Mouse (Mus musculus) embryonic facial prominence, embryonic 12.5 days (tissue): ENCODE measurements at regions not wholly inside any gene's neighbourhood (a gene's known extent, or its start where the extent isn't known, plus 50 kb on each side); places are given as distances from the start of the nearest gene placed in this dataset.

ENCODE experiments used
- ATAC-seq: fragments of 200-750 bp; cut with Nextera tagmentation; 2 replicates; pipeline ENCODE4 v1.8.0; 2017; ENCODE audit not compliant: insufficient number of reproducible peaks, insufficient read depth, low FRiP score, low TSS enrichment
- H3K27ac ChIP-seq: fragments of 300-500 bp; sonication (generic); 2 replicates; pipeline ENCODE4 v1.5.1; 2016; ENCODE audit warnings: mild to moderate bottlenecking
- H3K27me3 ChIP-seq: fragments of 300-500 bp; sonication (generic); 2 replicates; pipeline ENCODE4 v1.6.1; 2016; ENCODE audit warnings: mild to moderate bottlenecking, moderate library complexity
- H3K36me3 ChIP-seq: fragments of 300-500 bp; sonication (generic); 2 replicates; pipeline ENCODE4 v1.6.1; 2016; ENCODE audit warnings: mild to moderate bottlenecking
- H3K4me1 ChIP-seq: fragments of 300-500 bp; sonication (generic); 2 replicates; pipeline ENCODE4 v1.6.1; 2016
- H3K4me2 ChIP-seq: fragments of 300-500 bp; sonication (generic); replicated peaks from 2 replicates; pipeline ENCODE4 v1.6.1; 2016; ENCODE audit warnings: mild to moderate bottlenecking, moderate library complexity
- H3K4me3 ChIP-seq: fragments of 300-500 bp; sonication (generic); 2 replicates; pipeline ENCODE4 v1.5.1; 2016; ENCODE audit warnings: mild to moderate bottlenecking
- H3K9ac ChIP-seq: fragments of 300-500 bp; sonication (generic); 2 replicates; pipeline ENCODE4 v1.6.1; 2016; ENCODE audit warnings: mild to moderate bottlenecking, moderate library complexity
- H3K9me3 ChIP-seq: fragments of 300-500 bp; sonication (generic); 2 replicates; pipeline ENCODE4 v1.6.1; 2016; ENCODE audit warnings: mild to moderate bottlenecking, moderate library complexity
- WGBS: fragments of 180-500 bp; shearing (Covaris S2); methylation state at CpG from one replicate; pipeline ENCODE4 v1.1.7; 2016; 5-methylcytosine and 5-hydroxymethylcytosine counted together

DNA sequence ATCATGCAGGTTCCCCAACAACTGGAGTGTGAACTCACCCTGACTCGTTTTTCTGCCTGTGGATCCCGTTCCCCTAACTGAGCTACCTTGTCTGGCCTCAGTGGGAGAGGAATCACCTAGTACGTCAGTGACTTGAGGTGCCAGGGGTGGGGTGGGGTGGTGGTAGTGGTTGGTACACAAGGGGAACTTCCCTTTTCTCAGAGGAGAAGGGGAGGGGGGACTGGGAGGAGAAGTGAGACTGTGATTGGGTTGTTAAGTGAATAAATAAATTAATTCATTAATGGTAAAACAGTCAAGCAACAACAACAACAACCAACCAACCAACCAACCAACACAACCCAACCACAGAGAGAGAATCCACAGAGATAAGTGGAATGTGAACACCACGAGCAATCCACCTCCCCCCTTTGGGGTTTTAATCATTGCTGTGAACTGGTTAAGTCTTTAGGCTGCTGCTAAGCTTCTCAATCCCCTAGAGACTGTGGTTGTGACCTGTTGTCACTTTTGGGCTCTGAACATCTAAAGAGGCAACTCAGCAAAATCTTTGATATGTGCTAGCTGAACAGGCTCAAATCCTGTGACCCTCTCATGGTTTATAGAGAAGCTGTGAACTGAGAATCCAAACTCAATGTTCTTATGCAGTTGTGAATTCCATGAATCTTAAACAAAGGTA is 111.0 kb upstream of the Fbxo11 start:
- Histone ChIP-seq H3K27me3 (no peaks in the 10 kb centered on the region), H3K9me3 (no peaks in the 10 kb centered on the region), H3K4me1 (no peaks in the 10 kb centered on the region), H3K36me3 (no peaks in the 10 kb centered on the region), H3K27ac (no peak overlapping the region), H3K4me3 (no peak overlapping the region), H3K4me2 (no peak overlapping the region), H3K9ac (no peak overlapping the region)
- 88% methylated on average over 4 of the region's 4 CpGs for WGBS
- ATAC-seq: no peak

DNA sequence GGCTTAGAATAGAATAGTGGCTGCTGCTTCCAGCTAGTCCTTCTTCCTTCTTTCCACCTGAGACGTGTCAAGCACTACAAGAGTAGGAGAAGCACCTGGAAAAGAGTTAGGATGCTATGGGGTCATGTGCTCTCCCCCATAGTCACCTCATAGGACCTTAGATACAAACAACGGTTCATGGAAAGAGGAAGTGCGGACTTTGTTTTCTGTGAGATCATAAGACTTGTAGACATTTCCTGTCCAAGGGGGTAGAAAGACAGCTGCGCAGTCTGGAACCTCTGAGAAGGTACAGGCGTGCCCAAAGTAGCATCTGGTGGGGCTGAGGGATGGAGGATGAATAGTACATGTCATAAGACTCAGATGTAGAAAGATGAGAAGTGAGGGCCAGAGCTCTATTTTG is 125.6 kb upstream of the Fbxo11 start:
- Histone ChIP-seq H3K4me1 (no peaks in the 10 kb centered on the region), H3K27ac (no peak overlapping the region), H3K9ac (no peak overlapping the region)

DNA sequence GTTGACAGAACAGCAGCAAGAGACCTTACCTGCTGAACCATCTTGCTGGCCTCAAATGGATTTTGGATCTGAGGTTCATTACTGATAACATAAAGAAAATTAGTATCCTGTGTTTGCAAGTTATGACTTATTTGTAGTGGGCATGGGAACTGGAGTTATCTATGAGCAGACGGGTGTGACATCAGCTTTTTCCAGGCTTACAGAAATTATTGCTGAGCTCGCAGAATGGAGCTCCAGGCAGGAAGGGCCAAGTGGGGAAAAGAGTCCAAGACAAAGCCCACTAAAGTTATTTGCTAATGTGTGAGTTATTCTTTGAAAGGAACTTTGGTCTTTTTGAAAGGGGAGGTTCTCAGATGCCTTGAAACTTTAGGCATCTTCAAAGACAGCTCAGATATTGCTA is 126.4 kb upstream of the Fbxo11 start:
- no peak for ATAC-seq
- Histone ChIP-seq H3K27ac (no peak overlapping the region), H3K27me3 (no peaks in the 10 kb centered on the region), H3K9ac (no peak overlapping the region), H3K4me3 (no peak overlapping the region), H3K36me3 (no peaks in the 10 kb centered on the region), H3K4me1 (no peaks in the 10 kb centered on the region), H3K4me2 (no peak overlapping the region), H3K9me3 (no peaks in the 10 kb centered on the region)
- WGBS: 89% methylated on average over 2 of the region's 2 CpGs

More for the DNA sequence above, 125.6 kb upstream of the Fbxo11 start:
- 85% methylated on average over 5 of the region's 5 CpGs for WGBS
- no peaks in the 10 kb centered on the region for H3K9me3 ChIP-seq
- no peak for ATAC-seq
- H3K27me3 ChIP-seq: no peaks in the 10 kb centered on the region
- no peak overlapping the region for H3K4me3 ChIP-seq
- H3K36me3 ChIP-seq: no peaks in the 10 kb centered on the region
- no peak overlapping the region for H3K4me2 ChIP-seq

DNA sequence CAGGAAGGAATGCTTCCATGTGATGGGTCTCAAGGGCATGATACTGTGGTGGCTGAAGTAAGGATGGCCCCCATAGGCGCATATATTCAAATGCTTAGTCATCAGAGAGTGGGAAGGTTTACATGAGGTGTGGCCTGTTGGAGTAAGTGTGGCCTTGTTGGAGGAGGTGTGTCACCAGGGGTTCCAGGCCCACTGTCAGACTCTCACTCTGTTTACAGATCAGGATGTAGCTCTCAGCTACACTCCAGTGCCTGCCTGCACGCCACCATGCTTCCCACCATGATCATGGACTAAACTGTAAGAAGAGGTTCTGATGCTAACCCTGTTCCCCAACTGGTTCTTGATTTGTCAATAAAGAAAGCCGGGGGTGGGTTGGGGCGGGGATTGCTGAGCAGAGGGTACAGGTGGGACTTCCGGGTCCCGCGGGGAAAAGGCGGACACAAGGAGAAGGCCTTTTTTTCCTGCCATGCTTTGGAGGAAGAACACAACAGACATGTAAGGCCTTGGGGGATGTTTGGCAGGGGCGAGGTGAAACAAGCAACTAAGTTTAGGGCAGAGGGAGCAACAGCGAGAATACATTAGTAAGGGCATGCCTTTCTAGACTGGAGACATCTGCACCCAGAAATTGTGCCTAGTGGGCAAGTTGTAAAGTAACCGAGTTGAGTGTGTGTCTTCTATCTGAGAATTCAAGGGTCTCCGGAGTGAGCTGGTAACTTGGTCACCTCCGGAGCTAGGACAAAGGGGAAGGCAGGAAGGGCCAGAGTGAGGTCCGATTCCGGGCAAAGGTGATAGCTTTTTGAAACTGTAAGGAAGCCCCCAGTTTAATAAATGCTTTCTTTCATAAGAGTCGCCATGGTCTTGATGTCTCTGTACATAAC is 127.1 kb upstream of the Fbxo11 start:
- Histone ChIP-seq H3K36me3 (no peaks in the 10 kb centered on the region), H3K9ac (no peak overlapping the region), H3K4me3 (no peak overlapping the region), H3K27ac (no peak overlapping the region), H3K4me1 (no peaks in the 10 kb centered on the region), H3K27me3 (no peaks in the 10 kb centered on the region), H3K9me3 (no peaks in the 10 kb centered on the region), H3K4me2 (no peak overlapping the region)
- 93% methylated on average over 16 of the region's 16 CpGs for WGBS
- no peak for ATAC-seq

- Histone ChIP-seq H3K4me1 (no peaks in the 10 kb centered on the region), H3K9ac (no peak overlapping the region), H3K36me3 (no peaks in the 10 kb centered on the region), H3K27me3 (no peaks in the 10 kb centered on the region), H3K9me3 (no peaks in the 10 kb centered on the region), H3K4me3 (no peak overlapping the region), H3K27ac (no peak overlapping the region), H3K4me2 (no peak overlapping the region)
- ATAC-seq: no peak
- 83% methylated on average over 5 of the region's 5 CpGs for WGBS
Observed at GRCm38 (mm10) chr17:88194693-88195092, 129.6 kb upstream of the Fbxo11 start.

- no peaks in the 10 kb centered on the region for H3K4me1 ChIP-seq
- ATAC-seq: no peak
- H3K27ac ChIP-seq: no peak overlapping the region
- H3K36me3 ChIP-seq: no peaks in the 10 kb centered on the region
- no peak overlapping the region for H3K4me2 ChIP-seq
- WGBS: 75% methylated on average over 2 of the region's 2 CpGs
- no peaks in the 10 kb centered on the region for H3K9me3 ChIP-seq
- no peaks in the 10 kb centered on the region for H3K27me3 ChIP-seq
- no peak overlapping the region for H3K4me3 ChIP-seq
- H3K9ac ChIP-seq: no peak overlapping the region
Observed at GRCm38 (mm10) chr17:88195303-88195702, 130.2 kb upstream of the Fbxo11 start.

DNA sequence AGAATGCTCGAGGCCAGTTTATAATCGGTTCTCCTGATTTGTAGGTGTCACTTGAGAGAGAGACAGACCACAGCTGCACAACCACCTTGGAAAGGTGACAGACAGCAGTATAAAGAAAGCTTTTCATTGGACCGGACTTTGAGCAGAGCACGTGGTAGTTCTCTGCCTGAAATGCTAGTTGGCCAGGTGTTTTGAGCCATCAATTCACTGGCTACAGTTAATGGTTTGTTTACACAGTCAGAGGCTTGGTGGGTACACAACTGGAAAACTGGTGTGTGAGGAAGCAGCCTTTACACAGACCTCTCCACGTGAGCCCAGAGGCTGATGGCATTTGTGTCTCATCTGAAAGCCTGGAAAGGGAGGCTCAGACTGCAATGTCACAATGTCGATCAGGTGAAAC is 130.8 kb upstream of the Fbxo11 start:
- no peak overlapping the region for H3K9ac ChIP-seq
- no peak for ATAC-seq
- H3K9me3 ChIP-seq: no peaks in the 10 kb centered on the region
- WGBS: 78% methylated on average over 6 of the region's 6 CpGs
- H3K4me1 ChIP-seq: no peaks in the 10 kb centered on the region
- no peak overlapping the region for H3K4me2 ChIP-seq
- H3K36me3 ChIP-seq: no peaks in the 10 kb centered on the region
- H3K4me3 ChIP-seq: no peak overlapping the region
- H3K27me3 ChIP-seq: no peaks in the 10 kb centered on the region
- H3K27ac ChIP-seq: no peak overlapping the region

- H3K4me2 ChIP-seq: no peak overlapping the region
- H3K27me3 ChIP-seq: no peaks in the 10 kb centered on the region
- H3K36me3 ChIP-seq: no peaks in the 10 kb centered on the region
- H3K27ac ChIP-seq: no peak overlapping the region
- H3K9me3 ChIP-seq: no peaks in the 10 kb centered on the region
- H3K9ac ChIP-seq: no peak overlapping the region
- ATAC-seq: no peak
- H3K4me1 ChIP-seq: no peaks in the 10 kb centered on the region
- 82% methylated on average over 1 of the region's 1 CpGs for WGBS
- H3K4me3 ChIP-seq: no peak overlapping the region
Observed at GRCm38 (mm10) chr17:88196322-88196721, 131.2 kb upstream of the Fbxo11 start.

- H3K4me3 ChIP-seq: no peak overlapping the region
- H3K27ac ChIP-seq: no peak overlapping the region
- no peak overlapping the region for H3K9ac ChIP-seq
- H3K9me3 ChIP-seq: no peaks in the 10 kb centered on the region
- ATAC-seq: no peak
- H3K4me1 ChIP-seq: no peaks in the 10 kb centered on the region
- WGBS: 75% methylated on average over 3 of the region's 3 CpGs
- no peaks in the 10 kb centered on the region for H3K27me3 ChIP-seq
- H3K4me2 ChIP-seq: no peak overlapping the region
- H3K36me3 ChIP-seq: no peaks in the 10 kb centered on the region
Observed at GRCm38 (mm10) chr17:88197381-88197780, 132.3 kb upstream of the Fbxo11 start.

GRCm38 (mm10) chr17:88201249-88201970 is 136.3 kb upstream of the Fbxo11 start:
- Histone ChIP-seq H3K27me3 (no peaks in the 10 kb centered on the region), H3K4me2 (no peak overlapping the region), H3K36me3 (no peaks in the 10 kb centered on the region), H3K9me3 (no peaks in the 10 kb centered on the region), H3K4me1 (no peaks in the 10 kb centered on the region), H3K9ac (no peak overlapping the region), H3K4me3 (no peak overlapping the region), H3K27ac (no peak overlapping the region)
- ATAC-seq: no peak
- WGBS: 81% methylated on average over 12 of the region's 12 CpGs

DNA sequence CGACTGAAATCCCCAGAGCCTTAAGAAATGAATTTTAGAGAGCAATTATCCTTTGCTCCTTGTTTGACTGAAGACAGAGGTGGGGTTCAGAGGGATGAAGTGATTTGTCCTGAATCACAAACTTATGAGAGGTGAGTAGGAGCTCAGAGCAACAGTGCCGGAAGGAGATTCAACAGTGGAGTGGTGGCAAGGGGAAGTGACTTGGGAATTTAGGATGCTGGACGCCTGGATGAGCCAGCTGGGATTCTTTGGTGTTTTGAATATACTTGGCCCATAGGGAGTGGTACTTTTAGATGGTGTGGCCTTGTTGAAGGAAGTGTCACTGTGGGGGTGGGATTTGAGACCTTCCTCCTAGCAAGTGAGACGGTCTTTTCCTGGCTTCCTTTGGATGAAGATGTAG is 137.1 kb upstream of the Fbxo11 start:
- H3K27me3 ChIP-seq: no peaks in the 10 kb centered on the region
- no peak overlapping the region for H3K4me2 ChIP-seq
- ATAC-seq: no peak
- H3K9me3 ChIP-seq: no peaks in the 10 kb centered on the region
- no peaks in the 10 kb centered on the region for H3K4me1 ChIP-seq
- no peak overlapping the region for H3K9ac ChIP-seq
- WGBS: 81% methylated on average over 4 of the region's 4 CpGs
- H3K36me3 ChIP-seq: no peaks in the 10 kb centered on the region
- no peak overlapping the region for H3K4me3 ChIP-seq
- no peak overlapping the region for H3K27ac ChIP-seq

GRCm38 (mm10) chr17:88209565-88209964 is 144.5 kb upstream of the Fbxo11 start:
- 76% methylated on average over 1 of the region's 1 CpGs for WGBS
- ATAC-seq: no peak
- H3K4me1 ChIP-seq: no peaks in the 10 kb centered on the region

More at GRCm38 (mm10) chr17:88209565-88209964, 144.5 kb upstream of the Fbxo11 start:
- Histone ChIP-seq H3K9ac (no peak overlapping the region), H3K4me2 (no peak overlapping the region), H3K27me3 (no peaks in the 10 kb centered on the region), H3K9me3 (no peaks in the 10 kb centered on the region), H3K27ac (no peak overlapping the region), H3K36me3 (no peaks in the 10 kb centered on the region), H3K4me3 (no peak overlapping the region)
